Mouse (Mus musculus): Measurements from ENCODE around the gene Hspa2. TPM values are rescaled to one million over a fixed set of nuclear protein-coding genes. Genes with fewer than 3 reads are reported as not detected.

Gene Hspa2
- polyA plus RNA-seq, 1 experiment from 2014 or later: 7.7 TPM

DNA sequence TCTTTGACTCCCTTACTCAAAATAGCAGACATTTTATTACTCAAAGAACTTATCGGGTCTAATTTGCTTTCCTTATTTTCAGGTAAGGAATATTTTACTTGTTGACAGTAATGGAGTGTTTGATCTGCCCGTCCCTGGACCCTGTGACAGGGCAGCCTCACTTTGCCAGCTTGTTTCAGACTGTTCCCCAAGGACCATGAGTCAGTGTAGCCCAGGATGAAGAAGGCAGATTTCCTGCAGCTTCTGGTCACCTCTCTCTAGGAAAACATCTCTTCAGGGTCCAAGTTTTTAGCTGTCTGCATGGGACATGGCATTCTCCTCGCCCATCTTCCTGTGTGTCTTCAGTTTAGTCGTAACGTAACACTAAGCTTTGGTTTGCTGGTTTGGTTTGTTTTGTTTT, 6.7 kb upstream of the Hspa2 start:
- 79% methylated on average over 5 of the region's 5 CpGs for WGBS
- no peak for ATAC-seq (ENCODE audit: low FRiP score, low TSS enrichment)
- Histone ChIP-seq H3K27me3 (ENCODE audit: control insufficient read depth, insufficient read depth, low read length) (no peaks in the 10 kb centered on the region), H3K27ac (ENCODE audit: low read depth, low read length) (no peak overlapping the region), H3K36me3 (ENCODE audit: control insufficient read depth, insufficient read depth, low read length) (0 out of 2 replicates have a peak, but pooled peaks cover 3% of the 10 kb centered on the region), H3K4me1 (ENCODE audit: control insufficient read depth, insufficient read depth, low read length) (no peaks in the 10 kb centered on the region), H3K4me3 (ENCODE audit: low read length) (no peak overlapping the region), H3K4me2 (replicated peaks; ENCODE audit: low read depth, low read length) (no peak overlapping the region), H3K9ac (ENCODE audit: low read depth, low read length) (no peak overlapping the region), H3K9me3 (ENCODE audit: control insufficient read depth, low read length) (no peaks in the 10 kb centered on the region)

DNA sequence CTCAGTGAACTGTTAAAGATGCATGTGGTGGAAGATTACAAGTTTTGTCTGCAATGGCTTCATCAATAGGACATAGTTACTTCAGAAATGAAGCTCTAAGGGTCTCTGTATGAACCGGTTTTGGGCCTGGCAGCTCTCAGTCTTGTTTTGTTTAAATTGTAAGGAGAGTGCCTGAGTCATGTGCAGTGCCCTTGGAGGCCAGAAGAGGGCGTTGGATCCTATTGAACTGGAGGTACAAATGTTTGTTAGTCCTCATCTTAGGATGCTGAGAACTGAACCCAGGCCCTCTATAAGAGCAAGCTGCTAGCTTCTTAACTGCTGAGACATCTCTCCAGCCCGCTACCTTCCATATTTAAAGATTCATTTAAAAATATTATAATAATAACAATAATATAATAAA, 2.3 kb upstream of the Hspa2 start:
- Histone ChIP-seq H3K36me3 (ENCODE audit: control insufficient read depth, insufficient read depth, low read length) (0 out of 2 replicates have a peak, but pooled peaks cover 3% of the 10 kb centered on the region), H3K4me2 (replicated peaks; ENCODE audit: low read depth, low read length) (no peak overlapping the region), H3K27me3 (ENCODE audit: control insufficient read depth, insufficient read depth, low read length) (peaks cover 19% of the 10 kb centered on the region), H3K4me3 (ENCODE audit: low read length) (no peak overlapping the region), H3K9ac (ENCODE audit: low read depth, low read length) (no peak overlapping the region), H3K9me3 (ENCODE audit: control insufficient read depth, low read length) (no peaks in the 10 kb centered on the region), H3K4me1 (ENCODE audit: control insufficient read depth, insufficient read depth, low read length) (peaks cover 8% of the 10 kb centered on the region), H3K27ac (ENCODE audit: low read depth, low read length) (no peak overlapping the region)
- WGBS: 56% methylated on average over 3 of the region's 3 CpGs
- no peak for ATAC-seq (ENCODE audit: low FRiP score, low TSS enrichment)

GRCm38 (mm10) chr12:76402991-76403885, 738 bp upstream of the Hspa2 start:
- H3K27me3 ChIP-seq (ENCODE audit: control insufficient read depth, insufficient read depth, low read length): peaks cover 24% of the 10 kb centered on the region
- peak; percentile 89 for ATAC-seq (ENCODE audit: low FRiP score, low TSS enrichment)
- peak overlapping the region; percentile 72 for H3K27ac ChIP-seq (ENCODE audit: low read depth, low read length)
- H3K36me3 ChIP-seq (ENCODE audit: control insufficient read depth, insufficient read depth, low read length): 0 out of 2 replicates have a peak, but pooled peaks cover 2% of the 10 kb centered on the region
- H3K9ac ChIP-seq (ENCODE audit: low read depth, low read length): peak overlapping the region; percentile 59
- H3K4me1 ChIP-seq (ENCODE audit: control insufficient read depth, insufficient read depth, low read length): peaks cover 8% of the 10 kb centered on the region
- WGBS: 1% methylated on average over 54 of the region's 54 CpGs
- H3K4me3 ChIP-seq (ENCODE audit: low read length): peak overlapping the region; percentile 56
- no peaks in the 10 kb centered on the region for H3K9me3 ChIP-seq (ENCODE audit: control insufficient read depth, low read length)
- peak overlapping the region; percentile 83 for H3K4me2 ChIP-seq (replicated peaks; ENCODE audit: low read depth, low read length)

- no peak for ATAC-seq (ENCODE audit: low FRiP score, low TSS enrichment)
- H3K4me1 ChIP-seq (ENCODE audit: control insufficient read depth, insufficient read depth, low read length): peaks cover 8% of the 10 kb centered on the region
- H3K9ac ChIP-seq (ENCODE audit: low read depth, low read length): peak overlapping the region; percentile 8; the same call in 1 of the 2 replicates
- peak overlapping the region; percentile 56 for H3K4me3 ChIP-seq (ENCODE audit: low read length)
- H3K27me3 ChIP-seq (ENCODE audit: control insufficient read depth, insufficient read depth, low read length): peaks cover 24% of the 10 kb centered on the region
- H3K36me3 ChIP-seq (ENCODE audit: control insufficient read depth, insufficient read depth, low read length): no peaks in the 10 kb centered on the region
- H3K9me3 ChIP-seq (ENCODE audit: control insufficient read depth, low read length): no peaks in the 10 kb centered on the region
- 9% methylated on average over 20 of the region's 20 CpGs for WGBS
- peak overlapping the region; percentile 83 for H3K4me2 ChIP-seq (replicated peaks; ENCODE audit: low read depth, low read length)
- H3K27ac ChIP-seq (ENCODE audit: low read depth, low read length): no peak overlapping the region
Observed at GRCm38 (mm10) chr12:76404836-76405182, 833 bp downstream of the Hspa2 start.

- Histone ChIP-seq H3K27me3 (ENCODE audit: control insufficient read depth, insufficient read depth, low read length) (peaks cover 24% of the 10 kb centered on the region), H3K27ac (ENCODE audit: low read depth, low read length) (no peak overlapping the region), H3K4me1 (ENCODE audit: control insufficient read depth, insufficient read depth, low read length) (peaks cover 8% of the 10 kb centered on the region), H3K36me3 (ENCODE audit: control insufficient read depth, insufficient read depth, low read length) (no peaks in the 10 kb centered on the region), H3K4me2 (replicated peaks; ENCODE audit: low read depth, low read length) (peak overlapping the region; percentile 83), H3K4me3 (ENCODE audit: low read length) (peak overlapping the region; percentile 56), H3K9me3 (ENCODE audit: control insufficient read depth, low read length) (no peaks in the 10 kb centered on the region), H3K9ac (ENCODE audit: low read depth, low read length) (0 out of 2 replicates have a peak overlapping the region, but pooled peaks have one; percentile 18)
- WGBS: 3% methylated on average over 64 of the region's 64 CpGs
- no peak for ATAC-seq (ENCODE audit: low FRiP score, low TSS enrichment)
Observed at GRCm38 (mm10) chr12:76405183-76405970, 1.4 kb downstream of the Hspa2 start.

DNA sequence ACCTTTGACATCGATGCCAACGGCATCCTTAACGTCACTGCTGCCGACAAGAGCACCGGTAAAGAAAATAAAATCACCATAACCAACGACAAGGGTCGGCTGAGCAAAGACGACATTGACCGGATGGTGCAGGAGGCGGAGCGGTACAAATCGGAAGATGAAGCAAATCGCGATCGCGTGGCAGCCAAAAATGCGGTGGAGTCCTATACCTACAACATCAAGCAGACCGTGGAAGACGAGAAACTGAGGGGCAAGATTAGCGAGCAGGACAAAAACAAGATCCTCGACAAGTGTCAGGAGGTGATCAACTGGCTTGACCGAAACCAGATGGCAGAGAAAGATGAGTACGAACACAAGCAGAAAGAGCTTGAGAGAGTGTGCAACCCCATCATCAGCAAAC, 2.0 kb downstream of the Hspa2 start:
- WGBS: 3% methylated on average over 23 of the region's 23 CpGs
- 0 out of 2 replicates have a peak overlapping the region, but pooled peaks have one; percentile 18 for H3K9ac ChIP-seq (ENCODE audit: low read depth, low read length)
- H3K27ac ChIP-seq (ENCODE audit: low read depth, low read length): no peak overlapping the region
- H3K4me2 ChIP-seq (replicated peaks; ENCODE audit: low read depth, low read length): peak overlapping the region; percentile 83
- H3K36me3 ChIP-seq (ENCODE audit: control insufficient read depth, insufficient read depth, low read length): no peaks in the 10 kb centered on the region
- H3K27me3 ChIP-seq (ENCODE audit: control insufficient read depth, insufficient read depth, low read length): peaks cover 24% of the 10 kb centered on the region
- peaks cover 8% of the 10 kb centered on the region for H3K4me1 ChIP-seq (ENCODE audit: control insufficient read depth, insufficient read depth, low read length)
- H3K9me3 ChIP-seq (ENCODE audit: control insufficient read depth, low read length): no peaks in the 10 kb centered on the region
- H3K4me3 ChIP-seq (ENCODE audit: low read length): peak overlapping the region; percentile 56
- no peak for ATAC-seq (ENCODE audit: low FRiP score, low TSS enrichment)

GRCm38 (mm10) chr12:76407184-76407583, 3.2 kb downstream of the Hspa2 start:
- Histone ChIP-seq H3K27ac (ENCODE audit: low read depth, low read length) (no peak overlapping the region), H3K36me3 (ENCODE audit: control insufficient read depth, insufficient read depth, low read length) (no peaks in the 10 kb centered on the region), H3K9ac (ENCODE audit: low read depth, low read length) (no peak overlapping the region), H3K9me3 (ENCODE audit: control insufficient read depth, low read length) (no peaks in the 10 kb centered on the region), H3K4me2 (replicated peaks; ENCODE audit: low read depth, low read length) (no peak overlapping the region), H3K27me3 (ENCODE audit: control insufficient read depth, insufficient read depth, low read length) (peaks cover 24% of the 10 kb centered on the region), H3K4me1 (ENCODE audit: control insufficient read depth, insufficient read depth, low read length) (peaks cover 8% of the 10 kb centered on the region), H3K4me3 (ENCODE audit: low read length) (no peak overlapping the region)
- 32% methylated on average over 1 of the region's 1 CpGs for WGBS
- no peak for ATAC-seq (ENCODE audit: low FRiP score, low TSS enrichment)

DNA sequence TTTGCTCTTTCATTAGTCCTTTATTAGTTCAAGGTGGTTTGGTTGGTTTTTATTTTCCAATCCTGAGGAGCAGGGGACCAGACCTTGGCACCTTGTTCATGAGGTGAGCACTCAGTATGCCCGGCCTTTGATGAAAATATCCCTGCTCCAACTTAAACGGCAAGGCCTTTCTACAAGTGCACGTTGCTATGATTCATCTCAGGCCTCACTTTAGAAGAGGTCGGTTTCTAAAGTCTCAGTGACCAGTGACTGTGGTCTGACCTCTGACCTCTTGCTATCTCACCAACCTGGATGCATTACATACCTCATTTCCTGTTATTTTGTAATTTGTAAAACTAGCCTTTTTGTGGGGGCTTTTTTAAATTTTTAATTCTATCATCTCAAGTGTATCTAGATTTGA, 5.2 kb downstream of the Hspa2 start:
- H3K27ac ChIP-seq (ENCODE audit: low read depth, low read length): no peak overlapping the region
- 34% methylated on average over 4 of the region's 4 CpGs for WGBS
- H3K27me3 ChIP-seq (ENCODE audit: control insufficient read depth, insufficient read depth, low read length): peaks cover 24% of the 10 kb centered on the region
- H3K9ac ChIP-seq (ENCODE audit: low read depth, low read length): no peak overlapping the region
- no peak for ATAC-seq (ENCODE audit: low FRiP score, low TSS enrichment)
- no peaks in the 10 kb centered on the region for H3K9me3 ChIP-seq (ENCODE audit: control insufficient read depth, low read length)
- H3K4me2 ChIP-seq (replicated peaks; ENCODE audit: low read depth, low read length): no peak overlapping the region
- H3K4me3 ChIP-seq (ENCODE audit: low read length): no peak overlapping the region
- no peaks in the 10 kb centered on the region for H3K36me3 ChIP-seq (ENCODE audit: control insufficient read depth, insufficient read depth, low read length)
- peaks cover 4% of the 10 kb centered on the region; the same call in 1 of the 2 replicates for H3K4me1 ChIP-seq (ENCODE audit: control insufficient read depth, insufficient read depth, low read length)
